Mouse (Mus musculus) G1E (cell line): ENCODE data around the gene Sppl3. TPM values are rescaled to one million over a fixed set of nuclear protein-coding genes. Genes with fewer than 3 reads are reported as not detected.
A peak's percentile ranks its signal among the peaks of the same experiment; 100 is the strongest.

ENCODE experiments used
- ATAC-seq: 2 replicates; pipeline ENCODE4 v1.8.0; 2016; ENCODE audit warnings: mild to moderate bottlenecking; ENCODE audit not compliant: insufficient number of reproducible peaks, poor library complexity, low FRiP score, severe bottlenecking; ENCODE audit errors: extremely low read depth
- DNase-seq: peaks from one replicate; pipeline ENCODE4 v3.0.0; 2012; ENCODE audit warnings: low spot score
- H3K27me3 ChIP-seq: 2 replicates; pipeline ENCODE4 v1.6.1; 2012; ENCODE audit warnings: mild to moderate bottlenecking, low read length, inconsistent platforms; ENCODE audit not compliant: insufficient read depth
- H3K36me3 ChIP-seq: replicated peaks from 2 replicates; pipeline ENCODE3; 2012; ENCODE audit warnings: mild to moderate bottlenecking, inconsistent platforms
- H3K4me1 ChIP-seq: 2 replicates; pipeline ENCODE4 v1.6.1; 2012; ENCODE audit warnings: low read depth, low read length, inconsistent platforms, mixed read lengths; ENCODE audit not compliant: insufficient read depth
- H3K4me3 ChIP-seq: 2 replicates; pipeline ENCODE4 v1.5.1; 2012; ENCODE audit warnings: low read depth, mild to moderate bottlenecking, inconsistent platforms, low read length, moderate library complexity, mixed read lengths
- H3K9me3 ChIP-seq: replicated peaks from 2 replicates; pipeline ENCODE4 v1.6.1; 2012; ENCODE audit warnings: inconsistent platforms
- CTCF ChIP-seq: IDR thresholded peaks from 2 replicates; pipeline ENCODE4 v1.5.1; 2012; ENCODE audit warnings: low read depth, low read length, inconsistent platforms, mixed read lengths
- GATA1 ChIP-seq: IDR thresholded peaks from 2 replicates; pipeline ENCODE4 v1.6.1; 2012; ENCODE audit warnings: borderline replicate concordance, low read length, inconsistent platforms, mixed read lengths
- GATA2 ChIP-seq: IDR thresholded peaks from 2 replicates; pipeline ENCODE4 v1.6.1; 2012; ENCODE audit warnings: low read depth, low read length, inconsistent platforms, borderline replicate concordance
- POLR2AphosphoS5 ChIP-seq: IDR thresholded peaks from 2 replicates; pipeline ENCODE4 v1.6.1; 2012; ENCODE audit warnings: low read depth, low read length, inconsistent platforms; ENCODE audit not compliant: insufficient replicate concordance
- TAL1 ChIP-seq: conservative IDR thresholded peaks from 2 replicates; pipeline ENCODE4 v1.6.1; 2012; ENCODE audit warnings: low read depth, low read length, inconsistent platforms, mixed read lengths
- polyA plus RNA-seq: library from polyadenylated mRNA; stranded (reverse); fragments of >175 nt; gene quantifications from 2 replicates; pipeline ENCODE4 v1.2.3, GENCODE M21; 2012
- total RNA-seq, 2 experiments: library from RNA; stranded (forward) in 1 of 2; stranded (reverse) in 1 of 2; fragments of 200-1000 nt in 1 of 2; fragments of >200 nt in 1 of 2; fragmentation: Nextera tagmentation in 1 of 2; gene quantifications; 2 replicates each; pipeline ENCODE4 v1.2.3; 2014 to 2017

Sppl3 gene
- total and polyA plus RNA-seq, 3 experiments: 29.5 to 69.2 (median 35.9) TPM

DNA sequence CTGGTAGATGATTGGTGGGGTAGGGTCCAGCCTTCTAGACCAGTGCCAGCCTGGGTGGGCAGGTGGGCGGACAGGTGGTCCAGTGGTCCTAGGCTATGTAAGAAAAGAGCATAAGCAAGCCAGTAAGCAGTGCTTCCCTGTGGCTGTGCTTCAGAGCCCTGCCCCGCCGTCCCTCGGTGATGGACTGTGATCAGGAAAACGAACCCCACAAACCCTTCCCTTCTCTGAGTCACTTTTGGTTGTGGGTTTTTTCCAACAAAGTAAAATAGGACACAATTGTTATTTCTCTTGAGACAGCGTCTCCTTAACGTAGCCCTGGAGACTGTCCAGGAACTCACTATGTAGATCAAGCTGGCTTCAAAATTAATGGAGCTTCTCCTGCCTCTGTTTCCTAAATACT is 52.5 kb downstream of the Sppl3 start:
- no peak for TF ChIP-seq GATA1
- TF ChIP-seq GATA2: no peak
- TF ChIP-seq CTCF: no peak
- no peak for TF ChIP-seq POLR2AphosphoS5
- no peak for TF ChIP-seq TAL1
- Histone ChIP-seq H3K4me3 (no peak overlapping the region), H3K4me1 (peaks cover 91% of the 10 kb centered on the region), H3K36me3 (peaks cover 64% of the 10 kb centered on the region), H3K9me3 (0 out of 2 replicates have a peak, but pooled peaks cover under 1% of the 10 kb centered on the region), H3K27me3 (no peaks in the 10 kb centered on the region)
- ATAC-seq: no peak
- no peak for DNase-seq

DNA sequence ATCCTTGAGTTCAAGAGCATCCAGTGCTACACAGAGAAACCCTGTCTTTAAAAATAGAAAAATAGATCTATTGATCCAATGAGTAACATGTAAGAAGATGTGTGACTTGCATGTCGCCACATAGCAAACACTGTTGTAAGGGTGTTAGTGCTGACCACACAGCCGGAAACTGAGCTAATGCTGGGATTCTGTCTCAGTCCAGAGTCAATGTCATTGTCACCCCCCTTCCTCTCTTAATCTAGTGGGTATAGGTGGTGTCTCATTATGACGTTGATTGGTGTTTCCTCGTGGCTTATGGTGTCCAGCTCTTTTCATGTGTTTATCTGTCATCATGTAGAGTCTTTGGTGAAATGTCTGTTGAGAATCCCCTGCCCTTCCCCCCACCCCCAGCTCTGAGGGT is 55.3 kb downstream of the Sppl3 start:
- H3K27me3 ChIP-seq: no peaks in the 10 kb centered on the region
- peaks cover 64% of the 10 kb centered on the region for H3K36me3 ChIP-seq
- H3K9me3 ChIP-seq: no peaks in the 10 kb centered on the region
- DNase-seq (no peak), ATAC-seq (no peak)
- H3K4me1 ChIP-seq: peaks cover 88% of the 10 kb centered on the region
- TF ChIP-seq GATA2 (no peak), POLR2AphosphoS5 (no peak), CTCF (no peak), TAL1 (no peak), GATA1 (no peak)
- no peak overlapping the region for H3K4me3 ChIP-seq

DNA sequence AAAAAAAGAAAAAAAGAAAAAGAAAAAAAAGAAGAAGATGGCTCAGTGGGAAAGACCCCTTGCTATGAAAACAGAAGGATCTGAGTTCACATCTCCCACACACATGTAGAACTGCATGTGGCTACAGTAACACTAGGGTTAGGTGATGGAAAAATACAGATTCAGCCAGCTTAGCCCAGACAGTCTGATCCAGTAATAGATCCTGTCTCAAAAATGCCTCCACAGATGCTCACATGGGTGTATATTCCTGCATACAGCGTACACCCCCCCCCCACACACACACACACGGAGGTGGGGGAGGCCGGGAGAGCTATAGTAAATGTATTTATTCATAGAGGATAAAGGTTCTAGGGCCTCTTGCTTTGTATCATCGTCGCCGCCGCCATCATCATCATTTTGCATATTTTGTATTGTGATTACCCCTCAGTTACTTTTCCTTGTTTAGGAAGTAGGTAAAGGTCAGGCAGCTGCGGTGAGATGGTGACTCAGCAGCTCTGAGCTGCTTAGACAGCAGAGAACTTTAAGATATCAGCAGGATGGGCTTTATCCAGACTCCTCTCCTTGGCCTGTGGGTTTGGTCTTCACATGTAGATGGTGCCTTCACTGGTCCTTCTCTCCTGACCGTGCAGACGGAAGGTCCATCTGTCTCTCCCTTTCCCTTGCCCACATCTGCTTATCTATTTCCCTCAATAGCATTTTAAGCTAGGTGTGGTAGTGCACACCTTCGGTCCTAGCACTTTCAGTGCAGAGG is 57.9 kb downstream of the Sppl3 start:
- TF ChIP-seq TAL1: peak; percentile 72
- no peak for TF ChIP-seq GATA2
- peaks cover 93% of the 10 kb centered on the region for H3K4me1 ChIP-seq

DNA sequence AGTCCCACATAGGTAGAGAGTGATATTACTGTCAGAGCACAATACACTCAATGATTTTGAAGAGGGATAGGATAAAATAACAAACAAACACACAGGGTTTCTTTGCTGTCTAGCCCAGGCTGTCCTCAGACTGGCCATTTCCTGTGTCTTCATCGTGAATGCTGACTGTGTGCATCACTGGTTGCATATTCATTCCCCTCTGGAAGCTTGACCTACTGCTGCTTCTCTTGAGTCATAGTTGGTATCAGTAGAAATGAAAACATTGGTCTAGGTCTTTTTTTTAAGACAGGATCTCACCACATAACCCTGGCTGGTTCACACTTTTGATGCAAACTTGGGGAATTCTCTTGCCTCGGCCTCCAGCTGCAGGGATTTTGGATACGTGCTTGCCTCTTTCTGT is 58.7 kb downstream of the Sppl3 start:
- Histone ChIP-seq H3K9me3 (no peaks in the 10 kb centered on the region), H3K36me3 (peaks cover 44% of the 10 kb centered on the region), H3K27me3 (no peaks in the 10 kb centered on the region), H3K4me3 (no peak overlapping the region), H3K4me1 (peaks cover 95% of the 10 kb centered on the region)
- TF ChIP-seq GATA1 (no peak), CTCF (no peak), TAL1 (no peak), GATA2 (no peak), POLR2AphosphoS5 (no peak)
- DNase-seq (no peak), ATAC-seq (no peak)

More for the DNA sequence above, 57.9 kb downstream of the Sppl3 start:
- DNase-seq (peak; percentile 57), ATAC-seq (peak; percentile 56)
- H3K27me3 ChIP-seq: no peaks in the 10 kb centered on the region
- H3K9me3 ChIP-seq: no peaks in the 10 kb centered on the region
- peaks cover 49% of the 10 kb centered on the region for H3K36me3 ChIP-seq
- H3K4me3 ChIP-seq: peak overlapping the region; percentile 17; the same call in 1 of the 2 replicates

DNA sequence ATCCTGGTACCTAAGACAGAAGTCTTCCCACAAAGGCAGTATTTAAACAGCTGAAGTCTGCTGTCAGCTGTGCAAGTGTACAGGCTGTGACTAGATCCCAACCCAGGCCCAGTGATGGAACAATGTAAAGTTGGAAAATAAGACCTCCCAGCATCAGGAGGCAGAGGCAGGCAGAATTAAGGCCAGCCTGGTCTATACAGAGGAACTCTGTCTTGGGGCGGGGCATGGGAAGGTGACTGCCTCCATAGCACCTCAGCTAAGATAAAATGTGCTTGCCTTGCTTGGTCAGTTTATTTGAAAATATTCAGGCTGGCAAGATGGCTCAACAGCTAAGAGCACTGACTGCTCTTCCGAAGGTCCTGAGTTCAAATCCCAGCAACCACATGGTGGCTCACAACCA is 59.5 kb downstream of the Sppl3 start:
- ATAC-seq: no peak
- TF ChIP-seq TAL1 (no peak), POLR2AphosphoS5 (no peak), CTCF (no peak), GATA2 (no peak), GATA1 (no peak)
- no peak for DNase-seq
- peaks cover 44% of the 10 kb centered on the region for H3K36me3 ChIP-seq
- peaks cover 96% of the 10 kb centered on the region for H3K4me1 ChIP-seq
- no peak overlapping the region for H3K4me3 ChIP-seq
- H3K9me3 ChIP-seq: no peaks in the 10 kb centered on the region
- H3K27me3 ChIP-seq: no peaks in the 10 kb centered on the region

DNA sequence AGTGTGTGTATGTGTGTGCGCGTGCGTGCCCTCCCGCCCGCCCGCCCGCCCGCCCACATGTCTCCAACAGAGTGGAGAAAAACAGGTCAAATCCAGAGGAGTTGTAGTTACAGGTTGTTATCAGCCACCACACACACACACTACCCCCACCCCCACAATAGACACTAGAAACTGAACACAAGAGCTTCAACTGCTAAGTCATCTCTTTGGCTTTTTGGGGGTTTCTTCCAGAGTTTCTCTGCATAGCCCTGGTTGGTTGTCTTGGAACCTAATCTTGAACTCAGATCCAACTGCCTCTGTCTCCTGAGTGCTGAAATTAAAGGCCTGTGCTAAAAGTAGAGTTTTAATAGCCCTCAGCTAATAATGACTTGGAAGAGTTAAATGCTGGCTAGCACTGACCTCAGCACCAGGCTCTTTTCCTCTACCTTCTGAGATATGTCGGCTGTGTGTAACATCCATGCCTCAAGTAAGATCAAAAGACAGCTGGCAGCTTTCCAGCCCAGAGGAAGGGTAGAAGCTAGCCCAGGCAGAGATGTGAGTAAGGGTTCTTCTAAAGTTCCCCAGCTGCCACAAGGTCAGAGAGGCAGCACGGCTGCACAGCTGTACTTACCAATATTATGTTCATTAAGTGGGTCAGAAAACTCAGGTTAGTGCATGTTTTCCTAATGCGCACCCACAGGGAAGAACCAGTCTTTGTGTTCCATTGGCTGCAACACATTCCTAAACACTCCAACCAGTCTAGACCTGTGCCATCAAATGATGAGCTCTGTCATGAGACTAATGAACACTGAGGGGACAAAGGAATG is 60.4 kb downstream of the Sppl3 start:
- no peaks in the 10 kb centered on the region for H3K27me3 ChIP-seq
- DNase-seq (peak; percentile 56), ATAC-seq (peak; percentile 51)
- peaks cover 96% of the 10 kb centered on the region for H3K4me1 ChIP-seq
- H3K4me3 ChIP-seq: peak overlapping the region; percentile 33; the same call in 1 of the 2 replicates
- peaks cover 44% of the 10 kb centered on the region for H3K36me3 ChIP-seq
- TF ChIP-seq GATA2 (no peak), TAL1 (no peak; the same call in 1 of the 2 replicates), POLR2AphosphoS5 (no peak), CTCF (no peak), GATA1 (no peak)
- H3K9me3 ChIP-seq: no peaks in the 10 kb centered on the region
